Mouse (Mus musculus): ENCODE results near the gene Prkag1. TPM values are rescaled to one million over a fixed set of nuclear protein-coding genes. Genes with fewer than 3 reads are reported as not detected.

The Prkag1 gene
- polyA plus RNA-seq, 1 experiment from 2014 or later, result 56.2 TPM

GRCm38 (mm10) chr15:98809390-98809789 lies 21.9 kb downstream of the Prkag1 start, which contains the start of gene Ddn:
Gene Ddn (minus strand): TSS chr15:98809490.
- 59% methylated on average over 3 of the region's 3 CpGs for WGBS
- H3K27ac ChIP-seq (replicated peaks), result no peak within 1 kb of the TSS
- H3K9me3 ChIP-seq (ENCODE audit: control insufficient read depth, low read length), result no peaks in the 10 kb centered on the region
- 0 out of 2 replicates have a peak within 1 kb of the TSS, but pooled peaks have one; percentile 24 for H3K9ac ChIP-seq (ENCODE audit: low read length)
- H3K4me2 ChIP-seq (replicated peaks; ENCODE audit: low read depth), result peak within 1 kb of the TSS; percentile 57; the same call in 1 of the 2 replicates
- H3K27me3 ChIP-seq (ENCODE audit: control insufficient read depth, insufficient read depth, low read length), result peaks cover 14% of the 10 kb centered on the region; the same call in 1 of the 2 replicates
- DNase-seq (ENCODE audit: low spot score) (no peak), ATAC-seq (ENCODE audit: low FRiP score, low TSS enrichment) (no peak)
- H3K4me1 ChIP-seq (replicated peaks; ENCODE audit: control insufficient read depth, insufficient read depth), result peaks cover 2% of the 10 kb centered on the region; the same call in 1 of the 2 replicates
- H3K36me3 ChIP-seq (ENCODE audit: control insufficient read depth, insufficient read depth, low read length), result peaks cover 9% of the 10 kb centered on the region
- H3K4me3 ChIP-seq (ENCODE audit: low read depth, low read length), result peak within 1 kb of the TSS; percentile 34; the same call in 1 of the 2 replicates
- TF ChIP-seq EP300 (optimal IDR thresholded peaks at IDR 0.05), result no peak
- no peak for TF ChIP-seq CTCF (IDR thresholded peaks at IDR 0.05; ENCODE audit: low read depth)

- Histone ChIP-seq H3K4me3 (ENCODE audit: low read depth, low read length) (peak overlapping the region; percentile 34; the same call in 1 of the 2 replicates), H3K4me2 (replicated peaks; ENCODE audit: low read depth) (0 out of 2 replicates have a peak overlapping the region, but pooled peaks have one; percentile 57), H3K36me3 (ENCODE audit: control insufficient read depth, insufficient read depth, low read length) (peaks cover 6% of the 10 kb centered on the region), H3K27me3 (ENCODE audit: control insufficient read depth, insufficient read depth, low read length) (peaks cover 14% of the 10 kb centered on the region; the same call in 1 of the 2 replicates), H3K4me1 (replicated peaks; ENCODE audit: control insufficient read depth, insufficient read depth) (peaks cover 2% of the 10 kb centered on the region; the same call in 1 of the 2 replicates), H3K9me3 (ENCODE audit: control insufficient read depth, low read length) (no peaks in the 10 kb centered on the region), H3K9ac (ENCODE audit: low read length) (no peak overlapping the region), H3K27ac (replicated peaks) (no peak overlapping the region)
- ATAC-seq (ENCODE audit: low FRiP score, low TSS enrichment) (no peak), DNase-seq (ENCODE audit: low spot score) (no peak)
- no peak for TF ChIP-seq CTCF (IDR thresholded peaks at IDR 0.05; ENCODE audit: low read depth)
- TF ChIP-seq EP300 (optimal IDR thresholded peaks at IDR 0.05), result no peak
- WGBS, result 16% methylated on average over 6 of the region's 6 CpGs
Observed at GRCm38 (mm10) chr15:98808651-98809134, 22.6 kb downstream of the Prkag1 start.

GRCm38 (mm10) chr15:98807895-98808650 lies 23.2 kb downstream of the Prkag1 start:
- Histone ChIP-seq H3K36me3 (ENCODE audit: control insufficient read depth, insufficient read depth, low read length) (peaks cover 4% of the 10 kb centered on the region), H3K4me1 (replicated peaks; ENCODE audit: control insufficient read depth, insufficient read depth) (peaks cover 2% of the 10 kb centered on the region; the same call in 1 of the 2 replicates), H3K4me2 (replicated peaks; ENCODE audit: low read depth) (peak overlapping the region; percentile 57), H3K27me3 (ENCODE audit: control insufficient read depth, insufficient read depth, low read length) (peaks cover 14% of the 10 kb centered on the region; the same call in 1 of the 2 replicates), H3K27ac (replicated peaks) (no peak overlapping the region), H3K4me3 (ENCODE audit: low read depth, low read length) (peak overlapping the region; percentile 34), H3K9me3 (ENCODE audit: control insufficient read depth, low read length) (no peaks in the 10 kb centered on the region), H3K9ac (ENCODE audit: low read length) (peak overlapping the region; percentile 24; the same call in 1 of the 2 replicates)
- ATAC-seq (ENCODE audit: low FRiP score, low TSS enrichment) (peak; percentile 33; the same call in 1 of the 2 replicates), DNase-seq (ENCODE audit: low spot score) (peak; percentile 48)
- TF ChIP-seq CTCF (IDR thresholded peaks at IDR 0.05; ENCODE audit: low read depth) (peak; percentile 19; the same call in 1 of the 2 replicates), EP300 (optimal IDR thresholded peaks at IDR 0.05) (no peak)
- 1% methylated on average over 26 of the region's 34 CpGs for WGBS

- H3K9ac ChIP-seq (ENCODE audit: low read length), result no peak overlapping the region
- WGBS, result 4% methylated on average over 55 of the region's 58 CpGs
- H3K27ac ChIP-seq (replicated peaks), result no peak overlapping the region
Observed at GRCm38 (mm10) chr15:98806809-98807770, 24.2 kb downstream of the Prkag1 start.

More at GRCm38 (mm10) chr15:98806809-98807770, 24.2 kb downstream of the Prkag1 start:
- DNase-seq (ENCODE audit: low spot score), result peak; percentile 57
- Histone ChIP-seq H3K36me3 (ENCODE audit: control insufficient read depth, insufficient read depth, low read length) (no peaks in the 10 kb centered on the region), H3K4me2 (replicated peaks; ENCODE audit: low read depth) (peak overlapping the region; percentile 57), H3K9me3 (ENCODE audit: control insufficient read depth, low read length) (no peaks in the 10 kb centered on the region), H3K4me1 (replicated peaks; ENCODE audit: control insufficient read depth, insufficient read depth) (peaks cover 2% of the 10 kb centered on the region; the same call in 1 of the 2 replicates), H3K27me3 (ENCODE audit: control insufficient read depth, insufficient read depth, low read length) (peaks cover 16% of the 10 kb centered on the region; the same call in 1 of the 2 replicates), H3K4me3 (ENCODE audit: low read depth, low read length) (peak overlapping the region; percentile 34)
- TF ChIP-seq EP300 (optimal IDR thresholded peaks at IDR 0.05) (no peak), CTCF (IDR thresholded peaks at IDR 0.05; ENCODE audit: low read depth) (no peak)
- peak; percentile 33; the same call in 1 of the 2 replicates for ATAC-seq (ENCODE audit: low FRiP score, low TSS enrichment)

Measured in stomach, postnatal 0 days (tissue).